Mouse (Mus musculus) liver, postnatal 0 days (tissue): ENCODE data around the gene Zfp827.

Experiments
- CTCF ChIP-seq: sonication (generic); IDR thresholded peaks from 2 replicates; pipeline ENCODE4 v1.5.1; 2016; ENCODE audit warnings: antibody characterized with exemption, low read depth
- EP300 ChIP-seq: IDR thresholded peaks from 2 replicates; pipeline ENCODE4 v1.6.1; 2016; ENCODE audit warnings: antibody characterized with exemption, low read depth, mild to moderate bottlenecking

DNA sequence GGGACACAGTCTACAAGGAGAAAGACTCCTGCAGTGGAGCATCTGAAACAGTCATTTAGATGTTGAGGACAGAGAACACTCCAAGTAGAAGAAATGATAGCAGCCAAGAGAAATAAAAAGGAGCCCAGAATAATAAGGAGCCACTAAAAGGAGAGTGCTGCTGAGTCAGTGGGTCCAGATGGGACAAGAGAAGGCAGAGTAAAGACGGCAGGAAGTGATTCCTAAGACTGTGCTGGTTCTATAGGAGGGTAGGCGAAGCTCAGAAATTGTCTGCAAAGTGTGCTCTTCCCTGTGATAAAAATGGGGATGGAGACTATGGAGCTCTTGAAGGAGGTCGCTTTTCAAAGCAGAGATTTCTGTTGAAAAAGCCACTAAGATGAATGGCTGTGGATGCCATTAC, 14.0 kb downstream of the Zfp827 start:
- TF ChIP-seq CTCF (no peak), EP300 (no peak)
